In the genomic region with DNA sequence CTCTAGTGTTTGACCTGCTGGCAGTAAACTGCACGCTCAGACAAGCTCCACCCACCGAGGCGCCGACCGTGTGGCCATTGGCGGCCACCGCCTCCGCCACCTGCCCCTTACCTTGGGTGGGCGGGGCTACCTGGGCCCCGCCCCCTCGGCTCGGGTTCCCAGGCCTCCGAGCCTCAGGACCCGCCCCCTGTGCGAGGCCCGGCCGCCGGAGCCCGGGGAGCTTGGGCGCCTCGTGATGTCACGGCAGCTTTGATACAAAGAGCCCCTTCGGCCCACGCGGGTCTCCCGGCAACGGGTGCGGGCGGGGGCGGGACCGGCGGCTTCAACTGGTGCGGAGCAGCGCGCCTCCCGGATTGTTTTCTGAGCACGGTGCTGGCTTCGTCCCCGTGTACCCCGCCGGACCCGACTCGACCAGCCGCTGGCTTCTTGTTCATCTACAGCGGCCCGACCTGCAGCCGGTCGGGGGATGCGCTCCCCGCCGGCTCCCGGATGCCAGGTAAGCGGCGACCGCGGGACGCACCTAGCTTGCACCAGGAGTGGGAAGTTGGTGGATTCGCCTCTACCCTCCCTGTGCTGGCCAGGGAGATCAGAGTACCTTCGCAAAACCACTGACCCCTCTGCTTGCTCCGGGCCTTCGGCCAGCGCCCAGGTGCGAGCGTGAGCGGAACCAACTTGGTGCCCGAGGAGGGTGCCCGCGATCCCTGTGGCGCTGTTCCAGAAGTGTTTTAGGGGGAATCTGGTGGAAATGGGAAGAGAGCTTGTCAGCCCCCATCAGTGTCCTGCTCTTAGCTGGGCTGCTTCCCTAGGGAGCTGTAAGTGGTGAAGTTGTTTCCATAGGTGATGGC, we compare ENCODE assay signal across 8 mouse cellular contexts.
DNase-seq lines count a peak whose midpoint lies in the region; ATAC-seq and TF ChIP-seq lines count a peak whose summit lies in the region.

No protein-coding gene starts in this region.

- no peaks in the 10 kb centered on the region for H3K36me3 ChIP-seq in embryonic facial prominence, embryonic 10.5 days (replicated peaks)
- H3K36me3 ChIP-seq in heart, embryonic 16.5 days (ENCODE audit: control insufficient read depth, insufficient read depth), result no peaks in the 10 kb centered on the region
- H3K36me3 ChIP-seq in liver, embryonic 16.5 days (ENCODE audit: control insufficient read depth, insufficient read depth), result no peaks in the 10 kb centered on the region
- H3K36me3 ChIP-seq in neural tube, embryonic 13.5 days, result no peaks in the 10 kb centered on the region
- no peaks in the 10 kb centered on the region for H3K36me3 ChIP-seq in stomach, postnatal 0 days (ENCODE audit: control insufficient read depth, insufficient read depth, low read length)

- H3K4me3 ChIP-seq in embryonic facial prominence, embryonic 10.5 days, result peak overlapping the region; percentile 83
- peak overlapping the region; percentile 50 for H3K4me3 ChIP-seq in heart, embryonic 16.5 days (ENCODE audit: low read length)
- peak overlapping the region; percentile 54 for H3K4me3 ChIP-seq in liver, embryonic 16.5 days (ENCODE audit: low read depth, low read length)
- peak overlapping the region; percentile 57 for H3K4me3 ChIP-seq in neural tube, embryonic 13.5 days
- H3K4me3 ChIP-seq in stomach, postnatal 0 days (ENCODE audit: low read depth, low read length), result peak overlapping the region; percentile 52

- peak overlapping the region; percentile 92 for H3K27ac ChIP-seq in embryonic facial prominence, embryonic 10.5 days (replicated peaks)
- no peak overlapping the region for H3K27ac ChIP-seq in heart, embryonic 16.5 days (ENCODE audit: low read length)
- no peak overlapping the region for H3K27ac ChIP-seq in liver, embryonic 16.5 days (ENCODE audit: low read length)
- peak overlapping the region; percentile 52 for H3K27ac ChIP-seq in neural tube, embryonic 13.5 days (replicated peaks)
- 0 out of 2 replicates have a peak overlapping the region, but pooled peaks have one; percentile 18 for H3K27ac ChIP-seq in stomach, postnatal 0 days (replicated peaks)

- TF ChIP-seq EP300 in stomach, postnatal 0 days (optimal IDR thresholded peaks at IDR 0.05), result no peak

- no peaks in the 10 kb centered on the region for H3K9me3 ChIP-seq in embryonic facial prominence, embryonic 10.5 days
- no peaks in the 10 kb centered on the region for H3K9me3 ChIP-seq in heart, embryonic 16.5 days (replicated peaks; ENCODE audit: control insufficient read depth, low read length)
- H3K9me3 ChIP-seq in liver, embryonic 16.5 days (replicated peaks; ENCODE audit: control insufficient read depth, low read length), result no peaks in the 10 kb centered on the region
- H3K9me3 ChIP-seq in neural tube, embryonic 13.5 days, result no peaks in the 10 kb centered on the region
- H3K9me3 ChIP-seq in stomach, postnatal 0 days (ENCODE audit: control insufficient read depth, low read length), result no peaks in the 10 kb centered on the region

- peaks cover 28% of the 10 kb centered on the region for H3K27me3 ChIP-seq in embryonic facial prominence, embryonic 10.5 days (replicated peaks; ENCODE audit: low read depth, poor library complexity, severe bottlenecking)
- peaks cover 23% of the 10 kb centered on the region for H3K27me3 ChIP-seq in heart, embryonic 16.5 days (ENCODE audit: control insufficient read depth, insufficient read depth, low read length)
- peaks cover 16% of the 10 kb centered on the region for H3K27me3 ChIP-seq in liver, embryonic 16.5 days (ENCODE audit: control insufficient read depth, insufficient read depth, low read depth, low read length)
- no peaks in the 10 kb centered on the region for H3K27me3 ChIP-seq in neural tube, embryonic 13.5 days
- no peaks in the 10 kb centered on the region for H3K27me3 ChIP-seq in stomach, postnatal 0 days (ENCODE audit: control insufficient read depth, insufficient read depth, low read length)

- WGBS in embryonic facial prominence, embryonic 10.5 days, result under 1% methylated on average over 69 of the region's 69 CpGs
- WGBS in heart, embryonic 16.5 days, result 1% methylated on average over 68 of the region's 69 CpGs
- 2% methylated on average over 67 of the region's 69 CpGs for WGBS in liver, embryonic 16.5 days (ENCODE audit: insufficient replicate concordance)
- under 1% methylated on average over 66 of the region's 69 CpGs for WGBS in neural tube, embryonic 13.5 days
- WGBS in stomach, postnatal 0 days, result 1% methylated on average over 65 of the region's 69 CpGs

- H3K4me1 ChIP-seq in embryonic facial prominence, embryonic 10.5 days, result peaks cover 49% of the 10 kb centered on the region
- peaks cover 5% of the 10 kb centered on the region for H3K4me1 ChIP-seq in heart, embryonic 16.5 days (ENCODE audit: control insufficient read depth, insufficient read depth, low read length)
- peaks cover 10% of the 10 kb centered on the region for H3K4me1 ChIP-seq in liver, embryonic 16.5 days (ENCODE audit: control insufficient read depth, low read depth, low read length)
- H3K4me1 ChIP-seq in neural tube, embryonic 13.5 days (replicated peaks), result peaks cover 36% of the 10 kb centered on the region
- H3K4me1 ChIP-seq in stomach, postnatal 0 days (replicated peaks; ENCODE audit: control insufficient read depth, insufficient read depth), result peaks cover 5% of the 10 kb centered on the region

- H3K4me2 ChIP-seq in heart, embryonic 16.5 days (ENCODE audit: low read depth, low read length), result peak overlapping the region; percentile 75
- peak overlapping the region; percentile 71 for H3K4me2 ChIP-seq in liver, embryonic 16.5 days (ENCODE audit: low read depth, low read length)
- H3K4me2 ChIP-seq in neural tube, embryonic 13.5 days, result peak overlapping the region; percentile 86
- peak overlapping the region; percentile 95 for H3K4me2 ChIP-seq in stomach, postnatal 0 days (replicated peaks; ENCODE audit: low read depth)

- H3K9ac ChIP-seq in heart, embryonic 16.5 days (ENCODE audit: low read length), result peak overlapping the region; percentile 49
- H3K9ac ChIP-seq in liver, embryonic 16.5 days (ENCODE audit: low read depth, low read length), result peak overlapping the region; percentile 44; the same call in 1 of the 2 replicates
- H3K9ac ChIP-seq in neural tube, embryonic 13.5 days, result peak overlapping the region; percentile 79
- H3K9ac ChIP-seq in stomach, postnatal 0 days (ENCODE audit: low read length), result peak overlapping the region; percentile 69

- peak; percentile 69 to 84 for DNase-seq in left cerebral cortex, adult 18-20 months (ENCODE audit: low spot score in 2 of 2)
- DNase-seq in left cerebral cortex, adult 11 months (ENCODE audit: low spot score), result no peak
- DNase-seq in embryonic facial prominence, embryonic 10.5 days (ENCODE audit: low spot score), result peak; percentile 93
- peak; percentile 96 for DNase-seq in kidney, postnatal 14 days
- DNase-seq in stomach, postnatal 0 days (ENCODE audit: low spot score), result peak; percentile 94

- no peak for TF ChIP-seq CTCF in stomach, postnatal 0 days (IDR thresholded peaks at IDR 0.05; ENCODE audit: low read depth)

- peak; percentile 70 for ATAC-seq in heart, embryonic 16.5 days (replicated peaks; ENCODE audit: extremely low read depth, insufficient read depth, low FRiP score)
- peak; percentile 82 for ATAC-seq in liver, embryonic 16.5 days (ENCODE audit: low read depth)
- peak; percentile 87 for ATAC-seq in neural tube, embryonic 13.5 days (ENCODE audit: low read depth)
- ATAC-seq in stomach, postnatal 0 days (ENCODE audit: low FRiP score, low TSS enrichment), result peak; percentile 92

Comparison
In these comparisons a context has a peak if more than half of its experiments do, and no peak if none do; other contexts are left out.
1. H3K27ac ChIP-seq: peak in embryonic facial prominence, embryonic 10.5 days (single experiment), neural tube, embryonic 13.5 days (single experiment) and stomach, postnatal 0 days (single experiment); none in heart, embryonic 16.5 days (single experiment) and liver, embryonic 16.5 days (single experiment).
2. Peak in every context shown above with its lines, with median percentiles within 50 percentile points of each other: H3K4me3 ChIP-seq, ATAC-seq, H3K4me2 ChIP-seq and H3K9ac ChIP-seq.